Comparison of ENCODE assay signal across 12 mouse cellular contexts in the genomic region with DNA sequence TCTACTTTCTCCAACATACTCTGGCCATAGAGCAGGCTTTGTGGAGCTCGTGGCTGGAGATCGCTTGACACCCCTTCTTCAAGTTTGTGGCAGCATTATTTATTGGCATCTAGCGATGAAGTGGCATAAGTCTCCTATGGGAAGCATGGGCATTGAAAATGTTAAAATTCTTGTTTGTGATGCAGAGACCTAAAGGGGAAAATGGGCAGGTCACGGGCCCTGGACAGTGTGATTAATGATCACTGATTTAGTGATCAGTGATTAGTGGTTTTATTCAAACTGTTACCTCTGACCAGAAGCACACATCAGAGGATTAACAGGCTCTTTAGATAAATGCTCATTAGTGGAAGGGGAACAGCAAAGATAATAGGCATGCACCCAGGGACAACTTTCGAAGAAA. TPM values are rescaled to one million over a fixed set of nuclear protein-coding genes. Genes with fewer than 3 reads are reported as not detected.
DNase-seq lines count a peak whose midpoint lies in the region; ATAC-seq lines count a peak whose summit lies in the region.
"Had no signal": no experiment of that assay in that cellular context is flagged by ENCODE, and none has a peak within 500 bp of the region (broad histone marks: within the 10 kb centered on the region; RNA-seq: fewer than 3 reads in every experiment).

No protein-coding gene starts in this region.

- H3K27me3 ChIP-seq in kidney, embryonic 15.5 days: peaks cover 79% of the 10 kb centered on the region
- peaks cover 17% of the 10 kb centered on the region for H3K27me3 ChIP-seq in forebrain, embryonic 16.5 days (replicated peaks; ENCODE audit: control insufficient read depth, insufficient read depth, low read length)
- peaks cover 77% of the 10 kb centered on the region for H3K27me3 ChIP-seq in neural tube, embryonic 13.5 days

- no peaks in the 10 kb centered on the region for H3K9me3 ChIP-seq in kidney, embryonic 15.5 days (replicated peaks)
- H3K9me3 ChIP-seq in forebrain, embryonic 16.5 days (ENCODE audit: control insufficient read depth, low read length): no peaks in the 10 kb centered on the region
- H3K9me3 ChIP-seq in neural tube, embryonic 13.5 days: no peaks in the 10 kb centered on the region
- H3K9me3 ChIP-seq: liver, embryonic 12.5 days had no signal

- H3K36me3 ChIP-seq in kidney, embryonic 15.5 days: no peaks in the 10 kb centered on the region
- no peaks in the 10 kb centered on the region for H3K36me3 ChIP-seq in forebrain, embryonic 16.5 days (ENCODE audit: control insufficient read depth, insufficient read depth)
- H3K36me3 ChIP-seq in neural tube, embryonic 13.5 days: no peaks in the 10 kb centered on the region
- H3K36me3 ChIP-seq: liver, embryonic 12.5 days had no signal

- no peak overlapping the region for H3K9ac ChIP-seq in kidney, embryonic 15.5 days
- H3K9ac ChIP-seq in forebrain, embryonic 16.5 days (replicated peaks; ENCODE audit: low read depth, low read length): 0 out of 2 replicates have a peak overlapping the region, but pooled peaks have one; percentile 8
- H3K9ac ChIP-seq in neural tube, embryonic 13.5 days: no peak overlapping the region
- H3K9ac ChIP-seq: liver, embryonic 12.5 days had no signal

- no peak overlapping the region for H3K4me3 ChIP-seq in kidney, embryonic 15.5 days (replicated peaks)
- H3K4me3 ChIP-seq in forebrain, embryonic 16.5 days (replicated peaks; ENCODE audit: low read length): peak overlapping the region; percentile 57
- H3K4me3 ChIP-seq in neural tube, embryonic 13.5 days: no peak overlapping the region
- H3K4me3 ChIP-seq: liver, embryonic 12.5 days had no signal

- peaks cover 39% of the 10 kb centered on the region for H3K4me1 ChIP-seq in kidney, embryonic 15.5 days
- H3K4me1 ChIP-seq in forebrain, embryonic 16.5 days (replicated peaks; ENCODE audit: control insufficient read depth, insufficient read depth, low read length): peaks cover 32% of the 10 kb centered on the region
- H3K4me1 ChIP-seq in neural tube, embryonic 13.5 days (replicated peaks): peaks cover 42% of the 10 kb centered on the region

- peak; percentile 42 for DNase-seq in embryo, embryonic 10.5 days (ENCODE audit: low spot score)
- DNase-seq in embryo, embryonic 9.5 days (ENCODE audit: extremely low spot score): no peak
- DNase-seq in kidney, postnatal 36 days: no peak
- no peak for DNase-seq in urinary bladder, postnatal 10 days (ENCODE audit: low spot score)
- DNase-seq in lung, postnatal 14 days: no peak
- DNase-seq: gastrocnemius, postnatal 10 days; right cerebral cortex, postnatal 14 days had no signal

- 0 out of 2 replicates have a peak overlapping the region, but pooled peaks have one; percentile 96 for H3K4me2 ChIP-seq in kidney, embryonic 15.5 days
- H3K4me2 ChIP-seq in forebrain, embryonic 16.5 days (ENCODE audit: low read length): peak overlapping the region; percentile 96
- H3K4me2 ChIP-seq in neural tube, embryonic 13.5 days: peak overlapping the region; percentile 90
- H3K4me2 ChIP-seq: liver, embryonic 12.5 days had no signal

- WGBS in kidney, embryonic 15.5 days: 17% methylated on average over 5 of the region's 5 CpGs
- 7% methylated on average over 5 of the region's 5 CpGs for WGBS in forebrain, embryonic 16.5 days
- WGBS in neural tube, embryonic 13.5 days: 8% methylated on average over 5 of the region's 5 CpGs

- H3K27ac ChIP-seq in kidney, embryonic 15.5 days: no peak overlapping the region
- H3K27ac ChIP-seq in forebrain, embryonic 16.5 days (ENCODE audit: low read length): 0 out of 2 replicates have a peak overlapping the region, but pooled peaks have one; percentile 13
- H3K27ac ChIP-seq in neural tube, embryonic 13.5 days (replicated peaks): no peak overlapping the region
- H3K27ac ChIP-seq: kidney, postnatal 0 days; liver, embryonic 12.5 days had no signal

- ATAC-seq in kidney, embryonic 15.5 days (replicated peaks; ENCODE audit: low FRiP score): no peak
- ATAC-seq in forebrain, embryonic 16.5 days: no peak
- no peak for ATAC-seq in neural tube, embryonic 13.5 days (ENCODE audit: low read depth)
- ATAC-seq: liver, embryonic 12.5 days had no signal

RNA-seq across cellular contexts. Expression of gene Creb5, which starts 2.6 kb away (rescaled TPM):
- 3.4 and 5.4 TPM in 2 replicates for polyA plus RNA-seq in kidney, embryonic 15.5 days (2015; fragmentation: Nextera tagmentation; extraction: Ambion mirVana)
- polyA plus RNA-seq in forebrain, embryonic 16.5 days (2015; fragmentation: Nextera tagmentation; extraction: Ambion mirVana): 11.9 and 14.8 TPM in 2 replicates
- polyA plus RNA-seq in neural tube, embryonic 13.5 days (2015; fragmentation: Nextera tagmentation; extraction: Ambion mirVana): 11.9 and 12.9 TPM in 2 replicates
